Mouse (Mus musculus): Measurements from ENCODE around the gene Pibf1. TPM values are rescaled to one million over a fixed set of nuclear protein-coding genes. Genes with fewer than 3 reads are reported as not detected.

Pibf1 gene
- total and polyA plus RNA-seq, 3 experiments: 11.8 to 24.7 (median 13.9) TPM

DNA sequence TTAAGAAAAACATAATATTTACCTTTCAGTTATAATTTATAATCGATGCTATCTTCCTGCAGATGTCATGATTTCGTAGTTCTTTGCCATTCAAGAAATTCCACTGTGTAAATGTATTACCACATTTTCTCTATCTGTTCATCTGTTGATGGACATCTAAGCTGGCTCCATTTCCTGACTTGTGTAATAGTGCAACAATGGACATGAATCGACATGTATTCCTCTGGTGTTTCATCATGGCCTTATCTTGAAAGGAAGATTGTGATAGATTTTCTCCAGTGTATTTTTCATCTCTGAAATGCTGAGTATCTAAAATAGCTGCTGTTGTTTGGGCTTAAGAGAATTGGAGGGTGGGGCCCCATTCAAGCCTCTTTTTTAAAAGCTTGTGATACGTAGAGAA lies 27.5 kb downstream of the Pibf1 start:
- H3K27ac ChIP-seq (ENCODE audit: insufficient read depth, low read depth): no peak overlapping the region
- no peak for DNase-seq (ENCODE audit: extremely low read depth)
- no peak overlapping the region for H3K4me3 ChIP-seq (replicated peaks in 1 of 3; ENCODE audit: low read depth in 2 of 3, low read length in 2 of 3, poor library complexity in 1 of 3)
- no peak overlapping the region for H3K4me2 ChIP-seq (ENCODE audit: insufficient read depth, low read depth, poor library complexity, severe bottlenecking)
- peaks cover 0 to 10% of the 10 kb centered on the region in 2 experiments; a peak in 3 of 4 replicates for H3K4me1 ChIP-seq (ENCODE audit: control insufficient read depth in 1 of 2, insufficient read depth in 2 of 2)
- in situ Hi-C loops (cut with MboI; ENCODE audit: low pct_ligation_motif_present, low pct_unique_long_range_greater_than_20kb, low sequenced_read_pairs) (loop anchor here (25.0 kb wide), 1 partner anchor 511 kb away; no protein-coding TSS in a partner anchor), dilution Hi-C loops (cut with MboI; ENCODE audit: extremely low pct_ligation_motif_present, extremely low pct_unique_long_range_greater_than_20kb, low sequenced_read_pairs) (no loop called here)
- no peaks in the 10 kb centered on the region for H3K27me3 ChIP-seq (replicated peaks)
- H3K9ac ChIP-seq (ENCODE audit: insufficient read depth, low read depth): no peak overlapping the region
- no peaks in the 10 kb centered on the region for H3K9me3 ChIP-seq (replicated peaks; ENCODE audit: low read length)
- peaks cover 20 to 50% of the 10 kb centered on the region in 2 experiments for H3K36me3 ChIP-seq (replicated peaks in 1 of 2; ENCODE audit: control insufficient read depth in 1 of 2, insufficient read depth in 1 of 2, low read length in 1 of 2)
- TF ChIP-seq ETS1 (conservative IDR thresholded peaks at IDR 0.05; ENCODE audit: low read depth, low read length): no peak
- no peak for TF ChIP-seq UBTF (IDR thresholded peaks at IDR 0.05; ENCODE audit: low read depth, low read length)
- TF ChIP-seq CHD1 (IDR thresholded peaks at IDR 0.05; ENCODE audit: low read depth, low read length): no peak
- no peak for TF ChIP-seq SIN3A (IDR thresholded peaks at IDR 0.05; ENCODE audit: low read length)
- TF ChIP-seq BHLHE40 (IDR thresholded peaks at IDR 0.05; ENCODE audit: low read depth, low read length): no peak
- no peak for TF ChIP-seq ZNF384 (IDR thresholded peaks at IDR 0.05; ENCODE audit: low read depth, low read length)
- TF ChIP-seq E2F4 (IDR thresholded peaks at IDR 0.05; ENCODE audit: insufficient replicate concordance, low read depth, low read length): no peak
- no peak for TF ChIP-seq MAX (IDR thresholded peaks at IDR 0.05; ENCODE audit: low read length)
- TF ChIP-seq MEF2A (IDR thresholded peaks at IDR 0.05; ENCODE audit: borderline replicate concordance, low read depth, low read length): no peak
- no peak for TF ChIP-seq MAZ (IDR thresholded peaks at IDR 0.05; ENCODE audit: low read depth, low read length)
- no peak for TF ChIP-seq GABPA (IDR thresholded peaks at IDR 0.05; ENCODE audit: insufficient replicate concordance, low read depth, low read length)
- TF ChIP-seq EP300 (IDR thresholded peaks at IDR 0.05; ENCODE audit: low read length): no peak
- no peak for TF ChIP-seq MYC (IDR thresholded peaks at IDR 0.05; ENCODE audit: low read depth, low read length)
- H3K79me2 ChIP-seq (replicated peaks; ENCODE audit: control insufficient read depth, extremely low read depth, insufficient read depth, poor library complexity, severe bottlenecking): no peaks in the 10 kb centered on the region

DNA sequence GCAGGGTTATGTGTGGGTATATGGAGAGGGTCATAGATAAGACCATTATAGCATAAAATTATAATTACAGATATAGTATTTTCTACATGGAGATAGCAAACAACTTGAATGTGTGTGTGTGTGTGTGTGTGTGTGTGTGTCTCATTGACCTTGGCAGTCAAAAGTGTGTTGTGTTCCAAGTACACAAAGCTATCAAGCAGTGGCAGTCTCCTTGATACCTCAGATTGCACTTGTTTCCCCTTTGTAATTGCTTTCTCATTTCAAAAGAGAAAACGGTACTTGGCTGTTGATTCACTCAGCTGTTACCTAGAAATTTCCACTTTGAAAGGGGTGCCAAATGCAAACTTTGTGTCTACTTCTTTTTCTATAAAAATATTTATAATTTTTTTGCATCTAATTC lies 28.3 kb downstream of the Pibf1 start:
- Histone ChIP-seq H3K36me3 (replicated peaks in 1 of 2; ENCODE audit: control insufficient read depth in 1 of 2, insufficient read depth in 1 of 2, low read length in 1 of 2) (peaks cover 15 to 49% of the 10 kb centered on the region in 2 experiments), H3K27me3 (replicated peaks) (no peaks in the 10 kb centered on the region), H3K9me3 (replicated peaks; ENCODE audit: low read length) (no peaks in the 10 kb centered on the region), H3K4me1 (ENCODE audit: control insufficient read depth in 1 of 2, insufficient read depth in 2 of 2) (peaks cover 0 to 10% of the 10 kb centered on the region in 2 experiments; a peak in 3 of 4 replicates), H3K27ac (ENCODE audit: insufficient read depth, low read depth) (no peak overlapping the region), H3K79me2 (replicated peaks; ENCODE audit: control insufficient read depth, extremely low read depth, insufficient read depth, poor library complexity, severe bottlenecking) (no peaks in the 10 kb centered on the region), H3K4me3 (replicated peaks in 1 of 3; ENCODE audit: low read depth in 2 of 3, low read length in 2 of 3, poor library complexity in 1 of 3) (no peak overlapping the region), H3K4me2 (ENCODE audit: insufficient read depth, low read depth, poor library complexity, severe bottlenecking) (no peak overlapping the region), H3K9ac (ENCODE audit: insufficient read depth, low read depth) (no peak overlapping the region)
- TF ChIP-seq GABPA (IDR thresholded peaks at IDR 0.05; ENCODE audit: insufficient replicate concordance, low read depth, low read length) (no peak), BHLHE40 (IDR thresholded peaks at IDR 0.05; ENCODE audit: low read depth, low read length) (no peak), USF2 (conservative IDR thresholded peaks at IDR 0.05; ENCODE audit: low read depth, low read length) (no peak), USF1 (IDR thresholded peaks at IDR 0.05; ENCODE audit: low read depth, low read length) (no peak), ETS1 (conservative IDR thresholded peaks at IDR 0.05; ENCODE audit: low read depth, low read length) (no peak), RAD21 (IDR thresholded peaks at IDR 0.05; ENCODE audit: low read depth, low read length) (no peak), MAFK (IDR thresholded peaks at IDR 0.05; ENCODE audit: insufficient replicate concordance, low read length) (no peak), ZNF384 (IDR thresholded peaks at IDR 0.05; ENCODE audit: low read depth, low read length) (no peak), HCFC1 (IDR thresholded peaks at IDR 0.05; ENCODE audit: low read depth, low read length) (no peak), POLR2AphosphoS2 (IDR thresholded peaks at IDR 0.05; ENCODE audit: low read depth, low read length) (no peak), UBTF (IDR thresholded peaks at IDR 0.05; ENCODE audit: low read depth, low read length) (no peak), JUN (IDR thresholded peaks at IDR 0.05; ENCODE audit: insufficient read depth, low read depth, low read length) (no peak), NELFE (IDR thresholded peaks at IDR 0.05; ENCODE audit: low read depth, low read length) (no peak), KAT2A (IDR thresholded peaks at IDR 0.05; ENCODE audit: insufficient replicate concordance, low read length) (no peak)
- dilution Hi-C loops (cut with MboI; ENCODE audit: extremely low pct_ligation_motif_present, extremely low pct_unique_long_range_greater_than_20kb, low sequenced_read_pairs) (no loop called here), in situ Hi-C loops (cut with MboI; ENCODE audit: low pct_ligation_motif_present, low pct_unique_long_range_greater_than_20kb, low sequenced_read_pairs) (loop anchor here (25.0 kb wide), 1 partner anchor 510 kb away; no protein-coding TSS in a partner anchor)
- no peak for DNase-seq (ENCODE audit: extremely low read depth)

Data from CH12.LX (cell line).